22 mouse cellular contexts compared by ENCODE assay signal in the genomic region with DNA sequence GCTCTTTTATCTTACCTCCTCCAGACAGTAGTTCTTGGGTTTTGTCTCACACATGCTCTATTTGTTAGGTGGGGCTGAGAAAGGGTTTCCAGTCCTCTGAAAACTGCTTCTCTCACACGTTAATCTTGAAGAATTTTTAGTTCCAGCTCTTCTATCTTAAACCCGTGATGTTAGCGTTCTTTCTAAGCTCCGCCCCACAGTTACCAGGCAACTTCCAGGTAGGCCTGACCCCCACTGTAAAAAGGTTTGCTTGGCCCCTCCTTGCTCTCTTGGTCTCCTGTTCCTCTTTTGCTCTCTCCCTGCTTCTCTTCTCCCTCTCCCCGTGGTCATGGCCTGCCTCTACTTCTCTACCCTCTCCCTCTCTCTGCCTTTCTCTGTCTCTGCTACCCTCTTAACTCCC.
"Had no signal": no experiment of that assay in that cellular context is flagged by ENCODE, and none has a peak within 500 bp of the region (broad histone marks: within the 10 kb centered on the region; RNA-seq: fewer than 3 reads in every experiment).

No protein-coding gene starts in this region.

- H3K27ac ChIP-seq: kidney, postnatal 0 days; layer of hippocampus, adult 2 months; limb, embryonic 12.5 days; limb, embryonic 15.5 days; liver, embryonic 14.5 days; macrophage; midbrain, embryonic 12.5 days; midbrain, embryonic 15.5 days; neural tube, embryonic 12.5 days; neural tube, embryonic 15.5 days; stomach, embryonic 15.5 days had no signal

- ATAC-seq: liver, postnatal 0 days; lung, postnatal 0 days; midbrain, embryonic 15.5 days had no signal

- H3K4me3 ChIP-seq: layer of hippocampus, adult 2 months; limb, embryonic 12.5 days; limb, embryonic 15.5 days; midbrain, embryonic 12.5 days; midbrain, embryonic 15.5 days; neural tube, embryonic 12.5 days; neural tube, embryonic 15.5 days; stomach, embryonic 15.5 days had no signal

- H3K9ac ChIP-seq: limb, embryonic 12.5 days; limb, embryonic 15.5 days; liver, embryonic 14.5 days; liver, postnatal 0 days; lung, embryonic 14.5 days; midbrain, embryonic 12.5 days; midbrain, embryonic 15.5 days; neural tube, embryonic 12.5 days; neural tube, embryonic 15.5 days; stomach, embryonic 15.5 days had no signal

- H3K36me3 ChIP-seq: limb, embryonic 12.5 days; limb, embryonic 15.5 days; midbrain, embryonic 12.5 days; midbrain, embryonic 15.5 days; neural tube, embryonic 12.5 days; neural tube, embryonic 15.5 days; stomach, embryonic 15.5 days had no signal

- DNase-seq: kidney, postnatal 25 days; layer of hippocampus, adult 9-11 months; left cerebral cortex, postnatal 4 days; liver, postnatal 0 days; lung, embryonic 14.5 days; right cerebral cortex, adult 18-20 months; right cerebral cortex, postnatal 25 days; spleen, adult 18-20 months; thymus, postnatal 25 days had no signal

- H3K9me3 ChIP-seq: limb, embryonic 12.5 days; limb, embryonic 15.5 days; midbrain, embryonic 12.5 days; midbrain, embryonic 15.5 days; neural tube, embryonic 12.5 days; neural tube, embryonic 15.5 days; stomach, embryonic 15.5 days had no signal

- H3K4me2 ChIP-seq: limb, embryonic 12.5 days; limb, embryonic 15.5 days; liver, embryonic 11.5 days; lung, embryonic 14.5 days; midbrain, embryonic 12.5 days; midbrain, embryonic 15.5 days; neural tube, embryonic 12.5 days; neural tube, embryonic 15.5 days; stomach, embryonic 15.5 days had no signal

- H3K4me1 ChIP-seq: stomach, embryonic 15.5 days had no signal

- H3K27me3 ChIP-seq: limb, embryonic 15.5 days; midbrain, embryonic 15.5 days; neural tube, embryonic 15.5 days; stomach, embryonic 15.5 days had no signal
